Mouse (Mus musculus): ENCODE data around the gene Olfr358.

Olfr358 gene

DNA sequence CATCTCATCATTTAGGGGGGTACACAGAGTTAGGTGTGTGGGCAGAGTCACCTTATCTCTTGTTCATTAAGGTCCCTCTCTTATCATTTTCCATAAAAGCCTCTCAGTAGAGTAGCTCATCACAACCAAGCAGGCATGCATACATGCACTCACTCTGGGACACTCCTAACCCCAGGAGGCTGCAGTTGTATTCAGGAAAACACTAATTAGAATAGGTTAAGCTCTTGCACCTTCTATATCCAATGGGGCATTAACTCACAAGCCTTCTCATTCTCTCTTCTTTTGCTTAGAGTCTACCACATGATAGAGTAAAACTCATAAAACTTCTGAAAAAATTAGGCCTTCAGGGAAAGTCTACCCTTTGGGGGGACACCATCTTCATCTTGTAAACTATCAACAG is at the start of gene Olfr358:
Gene Olfr358, minus strand, starts transcription at position 101 of the 400 bp plus-strand sequence.
- DNase-seq (ENCODE audit: low spot score in 2 of 2): no peak

GRCm38 (mm10) chr2:36997030-36997429 is 12.1 kb downstream of the Olfr358 start:
- no peak for DNase-seq (ENCODE audit: low spot score in 2 of 2)

DNA sequence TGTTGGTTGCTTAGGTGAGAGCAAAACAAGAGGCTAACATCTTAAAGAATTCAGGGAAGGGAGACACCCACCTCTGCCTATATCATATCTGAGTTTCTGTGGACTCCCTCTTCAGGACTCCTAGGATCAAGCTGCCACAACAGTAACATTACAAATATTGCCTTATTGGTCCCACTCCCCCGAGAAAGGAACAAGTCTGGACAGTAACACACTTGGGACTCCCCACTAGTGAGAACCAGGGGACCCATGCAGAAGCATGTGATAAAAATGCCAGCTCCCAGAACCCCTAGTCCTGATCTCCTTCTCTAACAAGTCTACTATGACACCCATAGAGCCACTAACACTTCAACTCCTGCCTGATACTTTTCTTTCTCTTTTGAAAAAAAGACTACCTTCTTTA is 15.6 kb downstream of the Olfr358 start, which contains the start of gene Olfr357:
Gene Olfr357, plus strand, starts transcription at position 301 of the 400 bp plus-strand sequence.
- no peak for DNase-seq (ENCODE audit: low spot score in 2 of 2)

Measured in frontal cortex, postnatal 14 days (tissue).